Mouse (Mus musculus) embryo, embryonic 10 days (tissue): Measurements from ENCODE around the gene Samd4.

ENCODE experiments used
- DNase-seq: peaks from one replicate; pipeline ENCODE4 v3.0.0-alpha.2; 2015; ENCODE audit warnings: low spot score

Gene Samd4

DNA sequence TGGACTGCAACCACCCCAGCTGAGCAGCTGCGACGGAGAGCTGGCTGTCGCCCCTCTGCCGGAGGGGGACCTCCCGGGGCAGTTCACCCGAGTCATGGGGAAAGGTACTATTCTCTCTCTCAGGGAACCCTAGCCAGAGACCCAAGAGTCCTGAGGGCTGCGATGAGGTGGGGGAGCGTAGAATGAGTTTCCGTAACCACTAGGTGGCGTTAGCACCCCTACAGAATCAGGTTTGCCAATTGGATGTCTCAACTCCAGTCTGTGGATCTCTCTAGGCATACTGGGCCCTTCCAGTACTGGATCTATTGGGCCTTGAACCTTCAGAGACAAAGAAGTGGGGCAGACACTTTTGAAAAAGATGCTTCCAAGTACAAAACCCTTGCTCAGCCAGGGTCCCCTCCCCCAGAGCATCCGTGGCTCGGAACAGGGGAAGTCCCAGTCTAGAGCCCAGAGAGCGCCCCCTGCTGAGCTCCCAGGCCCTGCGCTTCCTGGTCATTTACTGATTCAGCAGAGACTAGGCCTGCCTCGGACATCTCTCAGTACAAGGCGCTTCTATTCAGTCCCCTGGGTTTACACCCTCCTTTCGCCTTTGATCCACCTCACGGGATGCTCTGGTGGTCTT lies 191.5 kb downstream of the Samd4 start:
- peak; percentile 17 for DNase-seq

DNA sequence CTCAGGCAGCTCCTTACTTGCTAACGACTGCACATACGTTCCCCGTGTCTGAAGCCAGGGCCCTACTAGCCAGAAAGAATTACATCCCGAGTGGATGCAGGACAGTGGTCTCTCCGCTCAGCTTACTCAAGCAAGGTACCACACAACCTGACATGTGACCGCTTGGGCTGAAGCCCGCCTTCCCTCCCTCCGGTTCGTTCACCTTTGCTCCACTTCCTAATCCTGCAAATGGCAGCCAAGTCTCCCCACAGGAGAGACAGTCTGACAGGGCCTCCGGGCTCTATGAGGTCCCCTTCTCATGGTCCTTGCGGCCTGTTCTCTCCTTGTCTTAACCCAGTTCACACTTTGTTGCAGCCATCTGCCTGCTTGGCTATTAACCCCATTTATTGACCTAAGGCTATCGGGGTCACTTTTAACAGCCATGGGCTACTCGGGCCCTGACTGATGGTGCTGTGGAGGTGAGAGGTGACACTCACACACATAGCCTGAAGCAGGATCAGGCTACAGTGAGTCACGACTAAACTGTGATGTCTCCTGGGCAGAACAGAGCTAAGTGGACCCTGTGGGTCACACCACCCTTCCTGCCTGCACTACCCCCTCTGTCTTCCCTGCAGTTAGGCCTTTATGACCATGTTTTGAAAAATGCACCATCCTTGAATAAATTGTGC lies 192.5 kb downstream of the Samd4 start:
- DNase-seq, result no peak

DNA sequence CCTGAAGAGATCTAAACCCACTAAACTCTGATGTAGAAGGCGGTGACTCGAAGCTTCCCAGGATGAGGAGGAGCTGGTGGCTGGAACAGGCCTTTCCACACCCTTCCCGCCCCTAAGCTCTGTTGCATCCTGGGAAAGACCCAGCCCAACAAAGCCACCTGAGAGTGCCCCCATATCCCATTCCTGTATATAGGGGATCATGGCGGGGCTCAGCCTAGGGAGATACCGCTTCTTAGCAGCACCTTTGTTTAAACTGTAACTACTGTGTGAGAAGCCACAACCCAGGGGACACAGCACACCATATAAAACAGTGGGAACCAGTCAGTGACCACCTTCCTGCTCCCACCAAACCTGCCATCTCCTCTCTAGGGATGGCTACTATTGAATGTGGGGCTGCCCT lies 193.2 kb downstream of the Samd4 start:
- no peak for DNase-seq

DNA sequence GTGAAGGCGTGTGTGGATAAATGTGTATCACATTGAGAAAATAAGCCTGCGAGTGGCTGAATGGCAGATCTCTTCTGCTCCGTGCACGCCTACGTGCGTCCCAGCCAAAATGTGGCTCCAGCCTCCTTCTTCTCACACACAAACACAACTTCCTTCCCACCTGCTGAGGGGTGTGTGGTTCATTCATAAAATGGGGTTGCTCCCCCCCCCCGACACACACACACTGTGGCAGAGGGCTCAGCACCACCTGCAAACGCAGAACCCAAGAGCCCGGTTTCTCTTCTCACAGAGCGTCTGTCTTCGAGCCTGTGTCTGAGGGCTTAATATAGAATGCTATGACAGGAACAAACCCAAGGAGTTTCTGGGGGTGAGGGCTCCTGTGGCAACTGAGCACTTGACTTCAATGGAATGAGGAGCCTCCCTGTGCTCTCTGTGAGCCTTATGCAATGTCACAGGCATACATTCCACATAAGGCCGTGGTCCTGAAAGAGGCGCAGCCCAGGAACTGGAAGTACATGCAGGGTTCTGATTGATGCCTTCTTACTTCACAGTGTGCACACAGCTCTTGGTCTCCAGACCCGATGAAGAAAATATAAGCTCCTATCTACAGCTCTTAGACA lies 194.4 kb downstream of the Samd4 start:
- DNase-seq, result no peak

DNA sequence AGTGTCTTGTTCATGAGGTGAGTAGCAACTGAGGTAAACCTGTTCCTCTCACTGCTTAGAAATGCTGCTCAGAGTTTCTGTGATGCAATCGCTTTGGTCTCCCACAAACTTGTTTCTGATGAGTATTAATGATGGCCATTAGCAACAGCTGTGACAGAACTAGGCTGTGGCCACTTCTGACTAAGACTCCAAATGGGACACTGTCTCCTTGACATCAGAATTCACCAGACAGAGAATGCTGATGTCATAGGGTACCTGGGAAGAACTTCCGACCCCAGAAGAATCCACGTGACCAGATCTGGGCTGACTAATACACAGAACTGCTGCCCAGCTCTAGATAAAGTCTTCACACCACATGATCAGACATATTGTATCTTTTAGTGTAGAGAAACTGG lies 194.9 kb downstream of the Samd4 start:
- DNase-seq, result no peak

DNA sequence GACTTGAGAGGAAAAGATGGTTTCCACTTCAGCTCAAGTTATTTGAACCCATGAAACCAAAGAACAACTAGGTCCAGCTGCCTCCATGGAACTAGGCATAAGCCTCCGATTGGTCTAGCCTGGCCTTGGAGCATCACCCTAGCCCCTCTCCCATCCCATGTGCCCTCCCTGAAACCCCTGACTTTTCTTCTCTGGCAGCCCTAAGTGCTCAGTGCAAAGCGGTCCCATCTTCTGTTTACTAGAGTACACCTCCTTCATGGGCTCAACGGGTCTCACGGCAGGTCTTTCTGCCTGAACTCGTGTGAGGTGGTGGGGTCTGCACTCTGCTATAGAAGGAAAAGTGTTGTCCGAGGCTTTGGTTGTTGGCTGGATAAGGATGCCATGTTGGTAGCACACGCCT lies 197.3 kb downstream of the Samd4 start:
- no peak for DNase-seq

DNA sequence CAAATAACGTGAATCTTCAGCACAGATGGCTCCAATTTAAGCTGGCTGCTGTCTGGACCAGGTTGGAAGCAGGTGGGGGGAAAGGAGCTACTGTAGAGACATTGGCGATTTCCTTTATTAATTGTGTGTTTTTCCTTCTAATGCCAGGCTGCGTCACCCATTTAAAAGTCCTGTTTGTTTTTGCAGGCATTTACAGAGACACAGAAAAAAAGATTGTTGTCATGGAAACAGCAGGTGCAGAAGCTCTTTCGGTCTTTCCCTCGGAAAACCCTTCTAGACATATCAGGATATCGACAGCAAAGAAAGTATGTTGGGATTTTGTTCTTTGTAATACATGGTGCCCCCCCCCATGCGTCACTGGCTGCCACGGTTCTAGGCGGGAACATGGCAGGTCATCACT lies 200.7 kb downstream of the Samd4 start:
- no peak for DNase-seq

DNA sequence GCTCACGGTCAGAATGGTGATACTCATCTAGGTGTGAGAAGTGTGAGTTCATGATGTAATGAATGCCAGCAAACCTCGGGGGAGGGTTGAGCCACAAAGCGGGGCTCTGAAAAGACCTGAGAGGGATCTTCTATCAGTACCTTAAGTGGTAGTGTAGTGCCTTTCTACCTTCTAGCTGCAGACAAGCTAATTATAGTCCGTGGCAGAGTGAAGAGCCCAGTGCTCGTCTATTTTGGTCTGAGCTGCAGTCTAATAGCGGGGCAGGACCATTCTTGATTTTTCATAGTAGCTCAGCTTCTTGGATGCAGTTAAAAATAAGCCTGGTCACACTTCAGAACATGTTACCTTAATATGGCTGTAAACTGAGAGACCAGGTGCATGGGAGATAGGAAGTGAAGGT lies 201.2 kb downstream of the Samd4 start:
- DNase-seq, result no peak

GRCm38 (mm10) chr14:47084686-47085085 lies 202.0 kb downstream of the Samd4 start:
- DNase-seq, result no peak

GRCm38 (mm10) chr14:47086123-47086522 lies 203.5 kb downstream of the Samd4 start:
- DNase-seq, result no peak

- DNase-seq, result peak; percentile 95
Observed at GRCm38 (mm10) chr14:47086743-47087142, 204.1 kb downstream of the Samd4 start.

- peak; percentile 83 for DNase-seq
Observed at GRCm38 (mm10) chr14:47087182-47087581, 204.5 kb downstream of the Samd4 start.

DNA sequence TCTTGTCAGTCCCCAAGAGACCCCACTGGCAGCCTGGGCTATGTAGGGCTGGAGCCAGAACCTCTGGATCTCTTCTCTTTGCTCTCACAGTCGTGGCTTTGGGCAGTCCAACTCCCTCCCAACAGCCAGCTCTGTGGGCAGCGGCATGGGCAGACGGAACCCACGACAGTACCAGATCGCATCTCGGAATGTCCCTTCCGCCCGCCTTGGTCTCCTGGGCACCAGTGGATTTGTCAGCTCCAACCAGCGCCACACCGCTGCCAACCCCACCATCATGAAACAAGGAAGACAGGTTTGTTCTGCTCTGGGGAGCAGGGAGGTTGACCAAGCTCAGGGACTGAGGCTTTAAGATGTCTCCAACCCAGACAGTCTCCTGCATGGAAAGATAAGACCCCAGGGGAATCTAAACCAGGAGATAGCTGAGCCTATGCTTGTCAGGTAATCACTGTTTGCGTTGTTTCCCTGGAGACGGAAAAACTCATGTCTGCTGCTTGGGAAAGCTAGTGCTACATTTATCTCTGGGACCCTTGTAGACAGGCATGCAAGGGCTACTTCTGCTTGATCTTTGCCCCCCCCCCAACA lies 205.1 kb downstream of the Samd4 start:
- no peak for DNase-seq

GRCm38 (mm10) chr14:47088339-47088738 lies 205.7 kb downstream of the Samd4 start:
- DNase-seq, result no peak

DNA sequence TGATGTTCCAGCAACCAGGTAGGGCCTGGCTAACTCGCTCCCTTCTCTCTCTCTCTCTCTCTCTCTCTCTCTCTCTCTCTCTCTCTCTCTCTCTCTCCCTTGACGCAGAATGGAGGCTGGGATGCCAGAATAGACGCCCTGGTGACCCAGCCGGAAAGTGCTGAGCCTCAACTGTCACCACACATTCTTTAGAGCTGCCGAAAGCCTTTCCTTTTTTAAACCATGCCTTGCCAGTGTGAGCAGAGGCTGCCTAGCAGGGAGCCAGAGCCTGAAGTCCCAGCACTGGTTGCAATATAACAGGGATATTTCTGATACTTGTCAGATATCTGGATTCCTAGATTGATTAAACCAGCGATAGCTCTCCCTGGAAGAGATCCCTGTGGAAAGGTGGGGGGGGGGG lies 206.5 kb downstream of the Samd4 start:
- DNase-seq, result no peak

GRCm38 (mm10) chr14:47091908-47092307 lies 209.3 kb downstream of the Samd4 start:
- no peak for DNase-seq

GRCm38 (mm10) chr14:47093355-47093792 lies 210.7 kb downstream of the Samd4 start:
- DNase-seq, result no peak

- DNase-seq, result no peak
Observed at GRCm38 (mm10) chr14:47095036-47095435, 212.4 kb downstream of the Samd4 start.

DNA sequence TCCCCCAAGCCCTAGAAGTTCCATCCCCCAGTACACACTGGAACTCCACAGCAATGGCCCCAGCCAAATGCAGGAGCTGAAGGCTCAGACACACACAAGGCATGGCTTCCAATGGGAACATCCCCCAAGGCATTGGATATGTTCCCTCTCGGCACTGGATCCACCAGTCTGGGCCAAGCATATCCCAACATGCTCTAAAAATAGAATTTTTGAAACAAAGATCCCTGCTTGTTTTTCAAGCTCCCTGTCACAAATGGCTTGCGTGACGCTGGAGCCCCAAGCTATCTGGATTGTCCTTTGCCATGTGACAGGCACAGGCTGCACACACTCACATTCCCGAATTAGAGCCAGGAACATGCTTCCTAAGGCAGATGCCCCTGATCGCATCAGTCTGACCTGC lies 213.7 kb downstream of the Samd4 start:
- no peak for DNase-seq

GRCm38 (mm10) chr14:47104246-47105173 lies 221.9 kb downstream of the Samd4 start:
- no peak for DNase-seq

DNA sequence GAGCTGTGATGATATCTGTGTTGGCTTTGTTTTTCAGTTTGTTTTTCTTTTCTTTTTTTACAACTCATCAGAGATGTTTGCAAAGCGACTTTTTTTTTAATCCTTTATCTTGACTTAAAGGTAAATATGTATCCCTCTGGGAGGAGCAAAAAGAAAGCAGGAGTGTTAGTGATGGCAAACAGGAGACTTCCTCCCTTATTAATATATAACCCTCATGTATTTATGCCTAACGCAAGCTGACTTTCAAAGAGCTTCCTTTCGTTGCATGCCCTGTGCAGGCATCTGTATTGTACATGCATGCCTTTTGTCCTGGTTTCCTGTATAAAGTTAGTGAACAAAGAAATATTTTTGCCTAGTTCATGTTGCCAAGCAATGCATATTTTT lies 222.5 kb downstream of the Samd4 start:
- no peak for DNase-seq

- DNase-seq, result no peak
Observed at GRCm38 (mm10) chr14:47105755-47106154, 223.1 kb downstream of the Samd4 start.
